Mouse (Mus musculus) ES-E14 (cell line): ENCODE results near the gene Smarcc1.
A peak's percentile ranks its signal among the peaks of the same experiment; 100 is the strongest.

Experiments
- CHD2 ChIP-seq: IDR thresholded peaks from 2 replicates; pipeline ENCODE4 v1.6.1; 2014; ENCODE audit warnings: mild to moderate bottlenecking, low read depth, low read length, inconsistent platforms
- HCFC1 ChIP-seq: IDR thresholded peaks from 2 replicates; pipeline ENCODE4 v1.6.1; 2012; ENCODE audit warnings: low read length, inconsistent platforms, borderline replicate concordance; ENCODE audit not compliant: insufficient read depth
- MAFK ChIP-seq: IDR thresholded peaks from 2 replicates; pipeline ENCODE4 v1.6.1; 2014; ENCODE audit warnings: mild to moderate bottlenecking, low read depth, low read length, inconsistent platforms; ENCODE audit not compliant: insufficient read depth
- ZC3H11A ChIP-seq: IDR thresholded peaks from 2 replicates; pipeline ENCODE4 v1.6.1; 2012; ENCODE audit warnings: low read depth, mild to moderate bottlenecking, inconsistent platforms, low read length, borderline replicate concordance
- ZNF384 ChIP-seq: IDR thresholded peaks from 2 replicates; pipeline ENCODE4 v1.6.1; 2012; ENCODE audit warnings: low read depth, low read length, inconsistent platforms

GRCm38 (mm10) chr9:110116977-110117778 lies at the start of gene Smarcc1:
- TF ChIP-seq ZC3H11A (no peak), HCFC1 (peak; percentile 93), ZNF384 (no peak), MAFK (no peak), CHD2 (no peak)
